In the genomic region with DNA sequence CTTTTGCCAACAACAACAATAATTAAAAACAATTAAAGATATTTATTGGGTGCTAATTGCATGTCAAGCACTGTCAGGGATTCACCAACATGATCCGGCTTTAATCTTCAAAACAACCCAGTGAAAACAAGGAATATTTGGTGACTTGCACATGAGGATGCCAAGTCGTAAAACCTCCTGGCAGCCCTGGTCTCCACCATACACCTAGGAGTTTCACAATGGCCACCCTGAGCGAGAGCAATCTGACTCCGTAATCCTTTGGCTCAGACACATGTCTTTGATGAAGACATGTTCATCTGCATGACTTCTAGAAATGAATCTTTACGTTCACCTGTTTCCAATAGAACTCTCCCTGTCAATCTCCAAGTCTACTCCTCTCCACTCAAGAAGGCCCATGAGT, we compare ENCODE assay signal across 16 mouse cellular contexts.
"Had no signal": no experiment of that assay in that cellular context is flagged by ENCODE, and none has a peak within 500 bp of the region (broad histone marks: within the 10 kb centered on the region; RNA-seq: fewer than 3 reads in every experiment).

No protein-coding gene starts in this region.

- DNase-seq: cerebellum, adult 2 months; cerebellum, adult 8-10 months; cerebellum, adult 9-10 months; cerebellum, adult 9-11 months; cerebellum, postnatal 10 days; cerebellum, postnatal 14 days; cerebellum, postnatal 25 days; cerebellum, postnatal 36 days; embryo, embryonic 11 days; forebrain, postnatal 0 days; gastrocnemius, adult 2 months; gastrocnemius, postnatal 10 days; gastrocnemius, postnatal 14 days; gastrocnemius, postnatal 25 days; gastrocnemius, postnatal 36 days; heart, adult 11 months had no signal
